Mouse (Mus musculus) urinary bladder, postnatal 4 days (tissue): ENCODE measurements around the gene Psmf1.

ENCODE experiments used
- DNase-seq, 2 experiments: peaks; one replicate each; pipeline ENCODE4 v3.0.0; 2021 to 2022; ENCODE audit warnings: low spot score in 2 of 2

The Psmf1 gene

GRCm38 (mm10) chr2:151743845-151744244, at the start of gene Psmf1:
Gene Psmf1 (minus strand): TSS chr2:151744186.
- no peak for DNase-seq

GRCm38 (mm10) chr2:151791156-151791555, 47.2 kb upstream of the Psmf1 start:
- DNase-seq = no peak

GRCm38 (mm10) chr2:151790169-151790568, 46.2 kb upstream of the Psmf1 start:
- DNase-seq = no peak

- no peak for DNase-seq
Measured at GRCm38 (mm10) chr2:151788221-151788977, 44.4 kb upstream of the Psmf1 start.

- no peak for DNase-seq
Measured at GRCm38 (mm10) chr2:151783493-151783892, 39.5 kb upstream of the Psmf1 start.

GRCm38 (mm10) chr2:151777366-151777765, 33.4 kb upstream of the Psmf1 start:
- no peak for DNase-seq

GRCm38 (mm10) chr2:151773476-151773875, 29.5 kb upstream of the Psmf1 start:
- no peak for DNase-seq

GRCm38 (mm10) chr2:151772169-151772568, 28.2 kb upstream of the Psmf1 start:
- peak in 1 of 2 experiments; percentile 66 for DNase-seq

- no peak for DNase-seq
Measured at GRCm38 (mm10) chr2:151764557-151764956, 20.6 kb upstream of the Psmf1 start.

- no peak for DNase-seq
Measured at GRCm38 (mm10) chr2:151758806-151759353, 14.9 kb upstream of the Psmf1 start.

- DNase-seq = no peak
Measured at GRCm38 (mm10) chr2:151757451-151757850, 13.5 kb upstream of the Psmf1 start.

GRCm38 (mm10) chr2:151756277-151757061, 12.5 kb upstream of the Psmf1 start:
- no peak for DNase-seq

GRCm38 (mm10) chr2:151751330-151751729, 7.3 kb upstream of the Psmf1 start:
- DNase-seq = no peak

- DNase-seq = peak; percentile 32 to 71
Measured at GRCm38 (mm10) chr2:151747847-151748705, 4.1 kb upstream of the Psmf1 start.

- DNase-seq = no peak
Measured at GRCm38 (mm10) chr2:151742850-151743679, 921 bp downstream of the Psmf1 start.

- no peak for DNase-seq
Measured at GRCm38 (mm10) chr2:151742084-151742483, 1.9 kb downstream of the Psmf1 start.

GRCm38 (mm10) chr2:151740741-151741526, 3.1 kb downstream of the Psmf1 start:
- peak; percentile 77 to 80 for DNase-seq

GRCm38 (mm10) chr2:151739505-151739904, 4.5 kb downstream of the Psmf1 start:
- no peak for DNase-seq

GRCm38 (mm10) chr2:151739081-151739480, 4.9 kb downstream of the Psmf1 start:
- no peak for DNase-seq

- no peak for DNase-seq
Measured at GRCm38 (mm10) chr2:151738460-151738859, 5.5 kb downstream of the Psmf1 start.
